Mouse (Mus musculus) layer of hippocampus, postnatal 36 days (tissue): ENCODE data around the gene Rnh1. TPM values are rescaled to one million over a fixed set of nuclear protein-coding genes. Genes with fewer than 3 reads are reported as not detected.

Source experiments
- DNase-seq, 2 experiments: peaks; one replicate each; pipeline ENCODE4 v3.0.0; 2022
- total RNA-seq, 2 experiments: library from RNA; stranded (reverse); gene quantifications; 2 replicates each; pipeline ENCODE4 v1.2.3; 2021

The Rnh1 gene
- total RNA-seq, result 10 to 100 TPM; 36.1 to 40.2 TPM

DNA sequence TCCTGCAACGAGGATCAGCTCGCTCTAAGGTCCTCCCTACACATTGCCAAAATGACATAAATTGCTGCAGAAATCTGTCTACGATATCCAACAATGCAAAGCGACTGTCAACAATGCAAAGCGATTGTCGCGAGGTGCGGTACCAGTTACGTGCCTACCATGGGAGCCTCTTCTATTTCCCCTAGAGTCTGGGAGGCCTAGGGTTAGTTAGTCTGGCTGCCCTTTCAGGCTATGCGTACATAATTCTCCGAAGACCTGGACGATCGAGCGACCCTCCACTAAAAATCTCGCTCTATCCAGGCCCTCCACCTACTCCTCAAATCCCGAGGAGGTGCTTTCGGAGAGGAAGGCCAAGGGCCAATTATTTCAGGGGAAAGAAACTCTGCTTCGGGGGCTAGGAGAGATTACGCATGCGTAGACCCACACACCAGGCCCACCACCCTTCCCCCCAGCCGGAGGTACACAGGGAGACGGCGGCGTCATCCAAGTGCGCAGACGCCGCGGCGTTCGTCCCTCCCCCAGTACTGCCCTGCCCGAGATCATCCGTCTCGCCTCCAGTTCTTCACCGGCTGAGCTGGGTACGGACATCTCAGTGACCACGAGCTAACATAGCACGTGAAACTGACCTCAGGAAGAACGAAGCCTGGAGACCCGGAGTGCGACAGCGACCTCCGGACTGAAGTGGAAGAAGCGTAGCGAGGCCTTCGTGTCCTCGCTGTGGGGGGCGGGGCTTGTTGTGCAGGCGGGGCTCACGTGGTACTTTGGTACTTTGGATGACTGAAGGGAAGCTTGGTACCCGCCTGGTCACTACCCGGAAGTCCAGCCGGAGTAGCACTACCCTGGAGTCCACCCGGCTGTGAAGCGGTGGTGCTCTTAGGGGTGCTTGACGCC, at the start of gene Rnh1:
Gene Rnh1, minus strand, starts transcription at position 742 of the 891 bp plus-strand sequence.
- DNase-seq, result peak; percentile 93 to 94

GRCm38 (mm10) chr7:141222126-141222467, 49.4 kb upstream of the Rnh1 start:
- DNase-seq, result no peak

DNA sequence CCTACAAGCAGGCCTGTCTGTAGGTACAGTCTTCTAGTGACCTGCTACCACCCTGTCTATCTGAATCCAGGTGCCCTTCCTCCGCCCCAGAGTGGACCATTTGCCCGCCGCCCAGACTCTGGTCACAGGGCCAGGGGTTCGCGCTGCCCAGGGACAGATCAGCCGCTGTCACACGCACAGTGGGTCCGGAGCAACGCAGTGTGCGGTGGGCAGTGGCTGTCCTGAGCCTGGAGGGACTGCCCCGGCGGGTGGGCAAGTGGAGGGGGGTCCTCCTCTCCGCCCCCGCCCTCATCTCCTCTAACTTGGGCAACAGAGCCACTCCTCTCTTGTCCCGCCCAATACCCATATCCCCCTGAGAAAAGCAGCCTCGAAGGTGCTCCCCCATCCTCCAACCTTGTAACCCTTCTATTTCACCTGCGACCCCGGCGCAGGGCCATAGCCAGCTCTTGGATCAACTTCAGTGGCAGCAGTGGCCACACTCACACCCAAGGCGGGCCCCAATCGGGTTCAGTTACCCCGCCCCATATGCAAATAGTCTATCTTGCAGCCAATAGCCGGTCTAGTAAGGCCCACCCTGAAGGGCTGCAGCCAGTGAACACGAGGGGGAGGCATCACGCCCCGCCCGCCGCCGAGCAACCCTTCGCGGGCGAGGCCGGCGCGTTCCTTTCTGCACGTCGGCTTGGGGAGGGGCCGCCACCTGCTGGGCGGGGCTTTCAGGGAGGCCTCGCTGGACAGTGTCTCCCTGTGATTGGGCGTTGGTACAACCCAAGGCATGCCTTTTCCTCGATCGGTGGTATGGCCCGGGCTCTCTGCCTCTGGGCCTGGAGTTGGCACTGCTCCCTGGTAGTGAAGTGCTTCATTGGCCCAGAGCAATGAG, 48.8 kb upstream of the Rnh1 start:
- DNase-seq, result peak; percentile 90 to 92

- no peak for DNase-seq
Observed at GRCm38 (mm10) chr7:141220377-141220776, 47.7 kb upstream of the Rnh1 start.

DNA sequence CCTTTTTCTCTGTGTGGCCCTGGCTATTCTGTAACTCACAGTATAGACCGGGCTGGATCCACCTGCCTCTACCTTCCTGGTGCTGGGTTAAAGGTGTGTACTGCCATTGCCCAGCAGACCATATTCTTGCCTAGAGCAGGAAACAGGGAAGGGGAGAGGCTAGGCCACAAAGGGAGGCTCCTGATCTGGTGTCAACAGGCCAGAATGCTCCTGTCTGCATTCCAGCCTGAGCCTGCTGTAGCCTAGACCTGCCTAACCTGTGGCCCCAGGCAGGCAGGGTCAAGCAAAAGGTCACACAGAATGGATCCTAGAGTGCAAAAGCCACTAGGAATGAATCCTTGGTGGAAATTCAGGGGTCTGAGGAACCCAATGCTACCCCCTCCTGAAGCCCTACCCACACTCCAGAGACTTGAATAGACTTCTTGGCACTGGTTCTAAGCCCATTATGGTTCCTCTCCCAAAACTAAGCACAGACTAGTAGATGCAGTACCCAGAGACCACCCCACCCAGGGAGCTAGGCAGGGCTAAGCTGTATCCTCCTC, 47.0 kb upstream of the Rnh1 start:
- no peak for DNase-seq

DNA sequence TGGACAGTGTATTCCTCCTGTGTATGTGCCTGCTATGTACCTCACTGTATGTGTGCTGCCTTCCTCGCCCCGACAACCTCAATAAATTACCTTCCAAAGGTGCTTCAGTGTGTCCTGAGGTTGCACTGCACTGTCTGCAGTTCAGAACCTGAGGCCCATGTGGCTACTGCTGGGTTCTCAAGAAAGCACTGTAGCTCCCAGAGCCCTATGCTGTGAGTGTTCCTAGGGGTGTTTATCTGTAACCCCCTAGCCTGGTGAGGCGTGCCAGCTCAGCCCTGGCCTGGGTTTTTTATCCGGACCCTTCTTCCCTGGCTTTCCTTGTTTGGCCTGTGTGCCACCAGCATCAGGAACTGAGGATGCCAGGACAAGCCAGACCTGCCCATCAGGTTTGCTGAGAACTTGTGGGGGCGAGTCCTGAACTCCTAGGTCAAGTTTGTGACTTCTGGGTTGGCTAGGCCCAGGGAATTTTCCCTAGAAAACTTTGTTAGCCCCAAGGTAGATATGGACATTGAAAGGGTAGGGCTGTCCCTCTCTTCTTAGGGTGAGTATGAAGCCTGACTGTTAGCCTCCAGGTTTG, 46.0 kb upstream of the Rnh1 start:
- no peak for DNase-seq

GRCm38 (mm10) chr7:141218141-141218540, 45.5 kb upstream of the Rnh1 start:
- DNase-seq, result no peak

DNA sequence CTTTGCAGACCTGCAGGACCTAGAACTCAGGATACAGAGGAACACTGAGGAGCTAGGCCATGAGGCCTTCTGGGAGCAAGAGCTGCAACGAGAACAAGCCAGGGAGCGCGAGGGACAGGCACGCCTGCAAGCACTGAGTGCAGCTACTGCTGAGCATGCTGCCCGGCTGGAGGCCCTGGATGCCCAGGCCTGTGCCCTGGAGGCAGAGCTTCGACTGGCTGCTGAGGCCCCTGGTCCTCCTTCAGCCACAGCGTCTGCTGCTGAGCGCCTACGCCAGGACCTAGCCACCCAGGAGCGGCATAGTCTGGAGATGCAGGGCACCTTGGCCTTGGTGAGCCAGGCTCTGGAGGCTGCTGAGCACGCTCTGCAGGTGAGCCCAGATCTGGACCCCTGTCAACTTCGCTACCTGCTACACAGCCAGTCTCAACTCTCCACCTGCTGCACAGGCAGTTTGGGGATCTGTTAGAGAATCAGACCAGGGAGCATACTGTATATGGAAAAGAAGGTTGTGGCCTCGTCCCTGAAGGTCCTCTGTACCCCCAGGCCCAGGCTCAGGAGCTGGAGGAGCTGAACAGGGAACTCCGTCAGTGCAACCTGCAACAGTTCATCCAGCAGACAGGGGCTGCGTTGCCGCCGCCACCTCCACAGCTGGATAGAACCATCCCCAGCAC, 44.8 kb upstream of the Rnh1 start:
- no peak for DNase-seq

- no peak for DNase-seq
Observed at GRCm38 (mm10) chr7:141216894-141217293, 44.2 kb upstream of the Rnh1 start.

- DNase-seq, result no peak
Observed at GRCm38 (mm10) chr7:141215880-141216733, 43.5 kb upstream of the Rnh1 start.

DNA sequence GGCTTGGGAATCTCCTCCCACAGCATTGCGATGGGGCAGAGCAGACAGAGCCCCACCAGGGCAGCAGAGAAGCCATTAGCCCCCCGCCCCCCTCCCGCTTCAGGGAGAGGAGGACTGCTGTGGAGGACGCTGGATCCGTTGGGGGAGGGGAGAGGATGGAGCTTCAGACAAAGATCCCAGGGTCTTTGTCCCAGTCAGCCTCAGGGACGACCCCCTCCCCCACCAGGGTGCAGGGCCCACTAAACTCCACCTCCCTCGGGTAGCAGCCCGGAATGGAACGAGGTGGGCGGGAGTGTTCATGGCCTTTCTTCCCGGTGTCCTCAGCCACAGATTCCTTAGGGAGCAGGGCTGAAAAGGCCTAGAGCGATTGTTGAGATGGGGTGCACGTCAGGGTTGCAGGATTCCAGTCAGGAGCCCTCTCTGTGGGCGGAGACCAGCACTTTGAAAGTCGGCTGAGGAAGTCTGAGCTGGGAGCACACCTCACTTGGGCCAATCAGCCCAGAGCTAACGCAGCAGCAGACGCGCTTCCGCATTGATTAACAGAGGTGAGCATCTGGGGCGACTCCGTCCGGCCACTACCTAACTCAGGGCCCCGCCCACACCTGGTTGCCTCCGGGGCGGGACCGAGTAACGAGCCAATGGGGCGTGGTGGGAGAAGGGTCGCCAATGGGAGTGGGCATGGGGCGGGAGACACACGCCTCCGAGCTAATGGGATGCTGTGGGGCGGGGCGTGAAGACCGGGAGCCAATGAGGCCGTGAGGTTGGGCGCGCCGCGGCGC, 42.6 kb upstream of the Rnh1 start, which contains the start of gene Rassf7:
Gene Rassf7, plus strand, starts transcription at position 760 of the 779 bp plus-strand sequence.
- DNase-seq, result peak; percentile 77 to 79

- no peak for DNase-seq
Observed at GRCm38 (mm10) chr7:141214310-141214709, 41.7 kb upstream of the Rnh1 start.

GRCm38 (mm10) chr7:141213605-141214235, 41.1 kb upstream of the Rnh1 start, which contains the start of gene Lmntd2:
Gene Lmntd2, minus strand, starts transcription at chr7:141214080.
- DNase-seq, result no peak

DNA sequence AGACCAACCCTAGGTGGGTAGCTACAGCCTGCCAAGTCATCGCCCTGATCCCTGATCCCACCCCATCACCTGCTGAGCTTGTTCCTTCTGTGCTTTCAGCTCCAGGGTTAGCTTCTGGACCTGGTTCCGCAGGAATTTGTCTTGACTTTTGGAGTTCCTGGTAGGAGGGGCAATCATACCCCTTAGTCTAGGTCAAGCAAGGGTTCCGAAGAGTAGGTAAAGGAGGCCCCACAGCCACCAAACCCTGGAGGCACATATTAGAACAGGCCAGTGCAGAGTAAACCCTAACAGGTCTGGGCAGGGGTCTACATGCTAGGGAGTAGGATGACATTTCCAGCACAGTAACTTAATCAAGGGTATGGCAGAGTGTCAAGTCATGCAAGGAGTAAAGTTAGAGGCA, 40.5 kb upstream of the Rnh1 start:
- no peak for DNase-seq

DNA sequence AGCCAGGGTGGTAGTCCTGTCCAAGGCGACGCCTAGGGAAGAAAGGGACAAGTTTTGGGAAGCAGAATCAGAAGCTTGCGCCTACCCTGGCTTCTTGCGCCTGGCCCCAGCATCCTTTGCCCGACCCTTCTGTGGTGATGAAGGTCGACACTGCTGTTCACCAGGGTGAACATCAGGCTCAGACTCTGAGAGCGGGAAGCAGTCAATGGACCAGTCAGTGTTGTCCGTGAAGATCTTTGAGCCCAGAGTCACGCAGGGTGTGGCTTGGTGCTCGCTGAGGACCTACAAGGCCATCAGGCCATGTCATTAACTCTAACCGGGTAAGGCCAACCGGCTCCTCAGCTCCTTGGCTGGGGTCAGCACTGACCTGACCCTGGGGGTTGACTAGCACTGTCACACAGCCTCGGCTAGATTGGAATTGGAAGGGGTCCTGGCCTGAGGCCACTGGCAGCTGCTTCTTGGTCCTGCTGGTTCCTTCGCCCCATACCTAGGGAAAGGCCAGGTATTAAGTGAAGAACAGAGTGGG, 38.0 kb upstream of the Rnh1 start:
- no peak for DNase-seq

DNA sequence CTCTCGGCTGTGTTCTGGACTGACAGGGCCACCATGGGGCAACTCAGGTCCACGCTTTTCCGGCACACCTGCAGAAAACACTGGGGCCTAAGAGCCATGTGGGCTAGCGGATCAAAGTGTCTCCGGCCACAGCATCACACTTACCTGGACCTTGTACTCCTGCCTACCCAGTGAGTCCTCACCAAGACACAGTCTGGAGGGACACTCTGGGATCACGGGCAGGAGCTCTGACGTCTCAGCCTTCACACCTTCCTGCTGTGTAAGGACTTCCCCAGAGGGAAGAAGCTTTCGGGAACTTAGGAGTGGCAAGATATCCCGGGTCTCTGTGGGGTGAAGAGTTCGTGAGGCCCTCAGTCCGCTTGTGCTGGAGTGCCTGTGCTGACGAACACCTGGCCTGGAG, 37.5 kb upstream of the Rnh1 start:
- DNase-seq, result no peak

GRCm38 (mm10) chr7:141209526-141209925, 36.9 kb upstream of the Rnh1 start:
- DNase-seq, result no peak

GRCm38 (mm10) chr7:141206182-141206937, 33.7 kb upstream of the Rnh1 start:
- no peak for DNase-seq

- DNase-seq, result no peak
Observed at GRCm38 (mm10) chr7:141205504-141205903, 32.8 kb upstream of the Rnh1 start.
